Mouse (Mus musculus) liver (tissue): ENCODE results near the gene Ppcdc.

Source experiments
- DNase-seq: peaks from one replicate; pipeline ENCODE4 v3.0.0-alpha.2; 2020; ENCODE audit warnings: mixed read lengths

The Ppcdc gene

GRCm38 (mm10) chr9:57439522-57440295 is at the start of gene Ppcdc:
TSS of gene Ppcdc (minus strand) at chr9:57440124.
- peak; percentile 92 for DNase-seq

GRCm38 (mm10) chr9:57487807-57488206 is 47.9 kb upstream of the Ppcdc start:
- DNase-seq = no peak

DNA sequence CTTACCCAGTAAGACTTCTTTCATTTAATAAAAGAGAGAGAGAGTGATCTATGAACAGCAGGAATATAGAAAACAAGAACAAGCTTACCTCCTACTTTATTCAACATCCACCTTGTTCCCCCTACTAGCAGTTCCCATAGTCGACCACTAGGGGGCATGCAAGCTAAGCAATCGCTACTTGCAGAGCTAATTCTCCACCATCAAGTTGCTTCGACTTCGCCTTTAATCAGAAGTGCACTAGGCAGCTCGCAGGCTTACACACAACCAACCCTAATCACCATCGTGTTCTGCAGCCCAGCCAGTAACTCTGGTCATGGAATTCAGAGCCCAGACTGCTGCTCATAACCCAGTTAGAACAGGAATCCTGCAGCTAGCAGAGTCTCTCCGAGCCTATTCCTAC is 45.9 kb upstream of the Ppcdc start:
- peak; percentile 83 for DNase-seq

DNA sequence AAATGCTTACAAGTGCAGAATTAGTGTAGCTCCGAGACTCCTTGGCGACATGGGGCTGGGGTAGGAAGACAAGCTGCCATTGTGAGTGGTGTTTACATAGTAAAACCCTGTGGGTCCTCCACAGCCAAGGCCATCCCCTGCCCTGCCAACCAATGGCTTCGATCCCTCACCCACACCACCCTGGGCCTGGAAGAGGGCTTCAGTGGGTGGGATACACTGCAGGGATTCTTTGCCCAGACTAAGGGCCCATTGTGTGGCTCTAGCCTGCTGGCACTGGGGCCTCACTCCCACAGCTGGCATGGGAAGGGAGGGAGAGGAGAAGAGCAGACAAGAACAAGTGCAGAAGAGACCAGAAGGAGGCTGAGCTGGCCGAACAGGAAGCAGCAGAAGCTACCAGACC is 29.0 kb upstream of the Ppcdc start:
- no peak for DNase-seq

- peak; percentile 85 for DNase-seq
Measured at GRCm38 (mm10) chr9:57467896-57468549, 28.1 kb upstream of the Ppcdc start, which contains the start of gene Scamp5. TSS of gene Scamp5 (minus strand) at chr9:57468060.

DNA sequence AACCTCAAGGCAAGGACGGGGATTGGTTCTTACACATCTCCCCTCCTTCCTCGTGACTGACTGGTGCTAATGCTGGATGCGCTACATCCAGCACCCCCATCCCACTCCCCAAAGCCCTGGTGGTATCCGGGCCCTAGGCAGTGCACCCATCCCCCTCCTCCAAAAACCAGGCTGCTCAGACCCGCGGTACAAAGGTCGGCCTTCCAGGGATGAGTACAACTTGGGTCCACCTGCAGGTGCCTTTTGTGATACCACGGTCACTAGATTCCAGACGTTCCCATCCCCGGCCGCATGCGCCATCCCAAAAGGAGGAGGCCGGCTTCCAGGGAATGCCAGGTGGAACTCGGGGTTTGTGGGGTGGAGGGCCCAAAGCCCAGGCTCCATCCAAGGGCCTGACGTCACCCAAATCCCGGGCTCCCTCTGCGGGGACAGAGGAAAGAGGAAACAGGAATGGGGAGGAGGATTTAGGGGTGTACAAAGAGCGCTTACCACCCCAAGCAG is 27.4 kb upstream of the Ppcdc start:
- DNase-seq = no peak

GRCm38 (mm10) chr9:57466101-57466500 is 26.2 kb upstream of the Ppcdc start:
- no peak for DNase-seq

DNA sequence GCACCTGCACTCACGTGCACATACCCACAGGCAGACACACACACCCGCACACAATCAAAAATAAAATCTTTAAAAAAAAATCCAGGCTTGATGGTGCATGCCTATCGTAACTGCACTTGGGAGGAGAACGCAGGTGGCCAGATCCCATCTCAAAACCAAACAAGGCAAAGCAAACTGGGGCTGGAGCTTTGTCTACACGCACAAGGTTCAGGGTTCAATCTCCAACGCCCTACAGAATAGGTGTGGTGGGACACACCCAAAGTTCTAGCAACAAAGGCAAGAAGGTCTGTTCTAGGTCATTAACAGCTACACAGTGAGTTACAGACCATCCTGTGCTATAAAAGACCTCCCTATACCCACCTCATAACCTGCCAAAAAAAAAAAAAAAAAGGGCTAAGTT is 22.9 kb upstream of the Ppcdc start:
- DNase-seq = no peak

- no peak for DNase-seq
Measured at GRCm38 (mm10) chr9:57459707-57460106, 19.8 kb upstream of the Ppcdc start.

GRCm38 (mm10) chr9:57453516-57453915 is 13.6 kb upstream of the Ppcdc start:
- no peak for DNase-seq

DNA sequence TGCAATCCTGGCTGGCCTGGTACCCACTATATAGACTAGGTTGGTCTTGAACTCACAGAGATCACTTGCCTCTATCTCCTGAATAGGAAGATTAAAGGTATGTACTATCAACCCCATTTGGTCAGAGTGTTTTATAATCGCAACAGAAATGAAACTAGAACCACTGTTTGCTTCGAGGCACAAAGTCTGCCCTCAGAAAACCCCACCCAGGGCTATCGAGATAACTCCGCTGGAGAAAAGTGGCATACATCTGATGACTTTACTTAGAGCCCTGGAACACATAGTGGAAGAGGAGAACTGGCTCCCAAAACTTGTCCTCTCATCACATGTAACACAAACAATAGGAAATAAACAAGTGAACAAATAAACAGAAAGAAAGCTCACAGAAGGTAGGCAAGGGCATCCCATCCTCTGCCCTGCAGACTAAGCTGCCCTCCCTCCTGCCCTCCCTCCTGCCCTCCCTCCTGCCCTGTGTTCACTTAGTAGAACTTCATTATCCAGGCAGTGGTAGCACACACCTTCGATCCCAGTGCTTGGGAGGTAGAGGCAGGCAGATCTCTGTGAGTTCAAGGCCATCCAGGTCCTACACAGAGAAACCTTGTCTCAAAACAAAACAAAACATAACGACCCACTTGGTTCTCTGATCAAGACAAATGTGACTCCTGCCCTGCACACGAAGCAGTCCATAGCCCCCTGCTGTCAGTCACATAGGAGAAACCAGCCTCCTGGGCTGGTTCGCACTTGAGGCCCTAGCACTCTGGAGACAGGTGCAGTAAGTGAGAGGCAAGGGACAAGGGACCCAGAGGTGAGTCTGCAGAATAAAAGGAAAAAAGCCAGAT is 12.9 kb upstream of the Ppcdc start:
- no peak for DNase-seq

DNA sequence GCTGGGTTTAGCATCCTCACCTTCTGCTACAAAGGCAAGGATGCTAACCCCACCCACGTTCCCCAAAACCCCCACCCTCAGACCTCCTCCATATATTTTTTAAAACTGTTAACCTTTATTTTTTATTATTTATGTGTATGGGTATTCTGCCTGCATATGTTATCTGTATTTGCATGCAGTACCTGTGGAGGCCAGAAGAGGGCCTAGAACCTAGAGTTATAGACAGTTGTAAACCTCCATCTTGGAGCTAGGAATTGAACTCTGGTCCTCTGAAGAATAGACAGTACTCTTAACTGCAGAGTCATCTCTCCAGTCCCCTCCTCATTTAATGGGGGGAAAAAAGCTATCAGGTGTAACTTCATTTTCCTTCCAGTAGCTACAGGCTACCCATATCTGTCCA is 9.8 kb upstream of the Ppcdc start:
- DNase-seq = peak; percentile 25

DNA sequence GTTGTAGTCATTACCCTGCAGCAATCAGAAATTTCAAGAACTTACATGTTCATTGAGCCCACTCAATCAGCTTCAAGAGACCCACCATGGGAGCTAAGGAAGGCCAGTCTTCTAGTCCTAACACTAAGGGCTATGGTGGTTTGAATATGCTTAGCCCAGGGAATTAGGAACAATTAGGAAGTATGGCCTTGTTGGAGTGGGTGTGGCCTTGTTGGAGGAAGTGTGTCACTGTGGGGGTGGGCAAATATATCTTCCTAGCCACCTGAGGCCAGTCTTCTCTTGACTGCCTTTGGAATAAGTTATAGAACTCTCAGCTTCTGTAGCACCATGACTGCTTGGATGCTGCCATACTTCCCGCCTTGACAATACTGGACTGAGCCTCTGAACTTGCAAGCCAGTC is 696 bp upstream of the Ppcdc start:
- no peak for DNase-seq

DNA sequence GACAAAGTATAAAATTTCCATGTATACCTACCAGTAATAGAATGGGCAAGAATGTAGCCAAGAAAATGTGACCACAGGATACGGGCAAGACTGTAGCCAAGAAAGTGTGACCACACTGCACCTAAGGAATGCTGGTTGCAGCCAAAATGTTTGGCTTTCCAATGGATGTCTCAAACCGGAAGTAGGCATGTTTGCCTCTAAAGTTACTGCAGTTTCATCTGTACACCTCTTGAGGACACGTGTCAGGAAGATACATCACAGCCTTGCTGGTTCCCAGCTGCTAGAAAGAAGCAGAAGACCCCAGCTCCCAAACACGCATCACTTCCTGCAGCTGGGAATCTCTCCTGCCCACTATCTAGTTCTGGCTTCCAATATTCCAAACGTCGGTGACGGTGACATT is 841 bp downstream of the Ppcdc start:
- no peak for DNase-seq

DNA sequence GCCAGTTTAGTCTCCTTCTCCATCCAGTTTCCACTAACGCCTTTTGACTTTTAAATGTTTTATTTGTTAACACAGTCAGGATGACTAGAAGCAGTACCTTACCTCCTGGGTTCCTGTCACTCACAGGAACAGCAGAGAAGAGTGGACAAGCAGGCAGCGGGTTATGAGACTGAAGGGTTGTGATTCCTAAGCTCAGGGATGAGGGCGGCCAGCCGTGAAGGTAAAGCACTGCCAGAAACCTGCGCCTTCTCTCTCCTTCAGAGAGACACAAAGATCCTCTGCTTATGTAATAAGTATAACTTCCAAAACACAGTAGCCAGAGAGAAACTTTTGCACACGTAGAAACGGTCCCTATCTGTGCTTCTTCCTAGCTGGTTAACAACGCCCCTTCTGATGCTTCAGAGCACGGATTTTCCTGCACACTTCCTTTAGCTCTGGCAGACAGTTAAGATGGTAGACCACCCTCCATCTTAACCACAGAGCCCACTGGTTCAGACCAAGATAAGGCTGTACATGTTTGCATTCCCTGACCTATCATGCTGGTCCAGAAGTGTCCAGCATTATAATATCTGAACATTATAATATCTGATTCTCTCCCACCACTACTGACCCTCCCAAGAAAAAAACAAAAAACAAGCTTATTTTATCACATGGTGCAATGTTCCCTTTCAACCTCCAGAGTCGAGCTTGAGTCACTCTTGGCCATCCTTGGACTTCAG is 1.9 kb downstream of the Ppcdc start:
- no peak for DNase-seq

GRCm38 (mm10) chr9:57436166-57436565 is 3.8 kb downstream of the Ppcdc start:
- DNase-seq = no peak

GRCm38 (mm10) chr9:57434405-57435165 is 5.3 kb downstream of the Ppcdc start:
- DNase-seq = no peak

DNA sequence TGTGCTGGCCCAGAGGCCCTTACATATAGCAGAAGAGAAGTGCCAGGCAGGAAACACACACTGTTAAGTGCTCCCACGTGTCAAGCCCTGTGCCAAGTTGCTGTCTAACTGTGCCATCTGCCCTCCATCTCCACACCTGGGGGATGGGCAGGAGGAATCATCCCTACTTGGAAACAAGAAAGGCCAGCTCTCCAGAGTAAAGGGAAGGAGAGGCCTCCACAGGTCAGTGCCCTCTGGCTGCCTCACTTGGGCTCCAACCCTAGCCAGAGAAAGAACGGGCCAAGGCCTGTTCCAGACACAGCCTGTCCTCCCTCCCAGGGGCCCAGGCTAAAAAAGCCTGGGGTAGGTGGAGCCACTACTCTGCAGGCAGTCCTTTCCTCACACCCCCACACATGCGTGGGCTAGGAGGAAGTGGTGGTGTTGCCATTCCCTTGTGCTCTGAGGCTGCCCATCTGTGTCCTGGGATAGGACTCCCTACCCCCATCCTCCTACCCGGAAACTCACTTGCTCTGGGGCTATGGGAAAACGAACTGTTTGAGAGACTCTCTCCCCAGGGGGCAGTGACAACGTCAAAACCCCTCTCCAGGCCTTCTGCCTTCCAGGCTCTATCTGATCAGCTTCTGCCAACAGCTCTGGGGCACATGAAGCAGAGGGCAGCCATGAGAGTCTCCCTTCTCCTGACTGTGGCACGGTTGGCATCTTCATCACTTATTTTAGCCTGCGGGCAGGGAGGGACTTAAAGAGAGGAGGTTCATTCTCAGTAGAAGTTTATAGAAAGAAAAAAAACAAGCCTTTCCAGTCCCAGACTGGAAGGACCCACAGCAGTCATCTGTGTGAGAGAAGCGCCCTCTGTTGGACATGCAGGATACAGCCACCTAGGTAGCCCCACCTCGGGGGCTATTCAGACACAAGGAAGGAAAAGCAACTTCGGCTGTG is 6.6 kb downstream of the Ppcdc start:
- peak; percentile 78 for DNase-seq

GRCm38 (mm10) chr9:57432480-57432879 is 7.4 kb downstream of the Ppcdc start:
- no peak for DNase-seq

- no peak for DNase-seq
Measured at GRCm38 (mm10) chr9:57431202-57431601, 8.7 kb downstream of the Ppcdc start.

DNA sequence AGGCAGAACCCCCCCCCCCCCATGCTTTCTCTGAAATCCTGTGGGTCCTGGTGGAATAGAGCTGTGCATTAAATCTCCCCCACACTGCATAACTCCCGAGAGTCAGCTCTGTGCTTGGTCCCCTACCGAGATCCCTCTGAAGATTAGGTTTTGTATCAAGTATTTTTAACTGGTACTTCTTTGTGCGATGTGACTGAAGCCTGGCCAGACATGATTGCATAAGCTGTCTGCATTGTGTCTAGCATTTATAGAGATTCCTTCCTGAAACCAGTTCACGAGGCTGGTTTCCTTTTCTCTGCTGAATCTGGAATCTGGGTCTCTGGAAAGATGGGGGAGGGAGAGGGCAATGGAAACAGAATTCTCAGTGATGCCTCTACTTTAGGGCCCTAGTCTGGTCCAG is 11.5 kb downstream of the Ppcdc start:
- no peak for DNase-seq
